Mouse (Mus musculus): ENCODE results near the gene Rnf20. TPM values are rescaled to one million over a fixed set of nuclear protein-coding genes. Genes with fewer than 3 reads are reported as not detected.
"Not testable (repeated sequence)": the region's sequence is repeated elsewhere in the genome, so short reads cannot be mapped to it uniquely, and the experiment has no call there.

The Rnf20 gene
- total RNA-seq, 2 experiments from 2014 or later: 77.1 to 86.5 TPM

DNA sequence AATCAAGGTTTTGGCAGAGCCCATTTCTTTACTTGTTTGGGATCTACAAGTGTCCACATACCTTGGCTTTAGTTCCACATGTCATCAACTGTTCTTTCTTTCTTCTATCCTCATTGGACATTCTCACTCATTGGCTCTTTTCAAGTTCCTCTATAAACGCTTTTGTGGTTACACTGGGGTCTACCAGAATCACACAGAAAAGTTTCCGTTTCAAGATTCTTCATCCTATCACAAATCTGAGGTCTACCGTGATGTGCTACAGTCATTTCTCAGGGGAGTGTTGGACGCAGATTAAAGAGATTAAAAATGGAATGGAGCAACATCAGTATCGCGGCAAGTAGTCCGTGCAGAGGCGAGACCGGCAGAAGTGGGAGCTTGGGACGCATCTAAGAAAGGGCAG is 14.9 kb upstream of the Rnf20 start:
- DNase-seq (ENCODE audit: low spot score in 2 of 2): no peak
- Histone ChIP-seq H3K27ac (no peak overlapping the region), H3K4me3 (no peak overlapping the region)
- no peak for TF ChIP-seq CTCF (conservative IDR thresholded peaks at IDR 0.05)

DNA sequence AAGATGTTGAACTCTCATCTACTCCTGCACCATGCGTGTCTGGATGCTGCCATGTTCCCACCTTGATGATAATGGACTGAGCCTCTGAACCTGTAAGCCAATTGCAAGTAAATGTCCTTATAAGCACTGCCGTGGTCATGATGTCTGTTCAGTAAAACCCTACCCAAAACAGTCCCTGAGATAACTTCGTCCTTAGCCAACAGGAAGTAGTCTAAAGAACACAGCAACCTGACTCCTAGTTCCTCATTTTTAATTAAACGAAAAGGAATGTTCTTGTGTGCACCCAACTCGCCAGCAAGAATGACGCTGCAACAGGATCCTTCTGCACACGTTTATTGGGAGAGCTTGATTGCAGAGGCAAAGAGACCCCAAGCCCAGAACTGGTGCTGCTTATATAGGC is 11.9 kb upstream of the Rnf20 start:
- H3K4me3 ChIP-seq; H3K27ac ChIP-seq; DNase-seq (ENCODE audit: low spot score in 2 of 2): not testable (repeated sequence)

DNA sequence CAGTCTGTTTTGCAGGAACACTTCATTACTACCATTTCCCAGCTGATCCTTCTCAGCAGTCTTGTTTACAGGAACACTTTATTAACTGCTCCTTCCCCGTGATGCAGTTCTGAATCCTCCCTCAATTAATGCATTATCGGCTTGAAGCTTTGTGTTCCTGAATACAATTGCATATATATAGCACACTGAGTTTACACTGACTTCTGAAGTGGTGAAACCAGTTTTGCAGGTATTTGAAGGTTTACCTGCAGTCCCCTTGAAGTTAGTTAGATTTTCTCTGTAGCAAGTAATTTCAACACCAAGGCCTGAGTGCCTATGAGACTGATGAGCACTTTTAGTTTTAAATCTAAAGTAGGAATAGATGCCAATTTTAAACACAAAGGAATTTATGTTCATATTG is 9.5 kb upstream of the Rnf20 start:
- DNase-seq (ENCODE audit: low spot score in 2 of 2): no peak
- Histone ChIP-seq H3K27ac (no peak overlapping the region), H3K4me3 (no peak overlapping the region)
- no peak for TF ChIP-seq CTCF (conservative IDR thresholded peaks at IDR 0.05)

DNA sequence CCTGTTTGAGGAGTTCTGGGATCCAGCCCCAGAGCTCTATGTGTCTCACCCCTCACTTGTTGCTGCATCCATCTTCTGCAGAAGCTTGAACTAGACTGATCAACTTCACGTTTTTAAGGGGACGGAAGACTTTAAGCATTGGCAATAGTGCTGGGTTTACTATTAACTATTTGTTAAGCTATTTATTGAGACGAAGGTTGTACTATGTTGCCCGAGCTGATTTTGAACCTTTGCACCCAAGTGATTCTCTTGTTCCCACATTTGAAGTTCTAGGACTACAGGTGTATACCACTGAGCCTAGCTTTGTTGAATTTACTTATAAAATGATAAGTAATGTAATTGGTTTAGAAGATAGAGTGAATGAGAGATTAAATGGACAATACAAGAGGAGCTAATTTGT is 7.9 kb upstream of the Rnf20 start:
- no peak for DNase-seq (ENCODE audit: low spot score in 2 of 2)
- H3K27ac ChIP-seq: no peak overlapping the region
- TF ChIP-seq CTCF (conservative IDR thresholded peaks at IDR 0.05): no peak
- no peak overlapping the region for H3K4me3 ChIP-seq

DNA sequence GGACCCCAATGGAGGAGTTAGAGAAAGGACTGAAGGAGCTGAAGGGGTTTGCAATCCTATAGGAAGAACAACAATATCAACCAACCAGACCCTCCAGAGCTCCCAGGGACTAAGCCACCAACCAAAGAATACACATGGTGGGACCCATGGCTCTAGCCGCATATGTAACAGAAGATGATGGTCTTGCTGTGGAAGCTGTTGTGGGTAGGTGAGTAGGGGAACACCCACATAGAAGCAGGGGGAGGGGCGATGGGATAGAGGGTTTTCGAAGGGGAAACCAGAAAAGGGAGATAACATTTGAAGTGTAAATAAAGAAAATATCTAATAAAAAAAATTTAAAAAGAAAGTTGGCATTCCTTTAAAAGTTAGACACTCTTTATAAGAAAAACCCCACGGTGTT is 6.8 kb upstream of the Rnf20 start:
- not testable (repeated sequence) for H3K4me3 ChIP-seq; H3K27ac ChIP-seq; DNase-seq (ENCODE audit: low spot score in 2 of 2)

DNA sequence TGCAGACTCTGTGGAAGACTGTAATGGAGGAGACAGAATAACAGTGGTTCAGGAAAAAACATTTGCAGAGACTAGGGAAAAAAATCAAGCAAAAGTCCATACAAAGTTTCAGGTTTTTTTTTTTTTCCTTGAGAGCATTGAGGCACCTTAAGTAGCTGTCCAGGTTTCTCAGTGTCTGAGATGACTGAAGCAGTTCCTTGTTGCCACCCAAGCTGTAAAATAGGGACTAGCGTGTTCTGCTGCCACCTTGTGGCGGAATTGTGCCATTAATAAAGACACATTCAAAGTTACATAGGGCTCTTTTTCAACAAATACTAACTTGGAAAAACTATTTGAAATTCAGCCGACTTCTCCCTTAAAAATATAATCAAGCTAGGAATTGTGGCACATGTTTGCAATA is 4.8 kb upstream of the Rnf20 start:
- DNase-seq (ENCODE audit: low spot score in 2 of 2): peak; percentile 79 to 85
- H3K4me3 ChIP-seq: no peak overlapping the region

DNA sequence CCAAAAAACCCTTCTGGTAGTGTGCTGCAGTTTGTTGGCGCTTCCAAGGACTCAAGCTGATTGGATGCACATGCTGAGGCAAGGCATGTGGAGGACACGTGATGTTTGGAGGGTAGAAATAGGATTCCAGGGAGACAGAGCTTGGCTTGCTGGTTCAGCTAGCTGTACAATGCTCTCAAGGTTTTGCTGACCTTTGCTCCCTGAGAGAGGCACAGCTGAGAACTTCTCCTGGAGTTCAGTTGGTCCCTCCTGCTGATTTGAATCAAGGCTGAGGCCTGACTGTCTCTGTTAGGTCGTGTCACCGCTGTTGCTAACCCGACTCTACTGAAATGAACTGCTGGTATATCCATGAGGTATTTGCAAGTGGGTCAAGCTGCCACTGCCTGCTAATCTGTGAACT is 2.9 kb upstream of the Rnf20 start:
- no peak for DNase-seq (ENCODE audit: low spot score in 2 of 2)
- no peak for TF ChIP-seq CTCF (conservative IDR thresholded peaks at IDR 0.05)
- H3K27ac ChIP-seq: no peak overlapping the region
- H3K4me3 ChIP-seq: no peak overlapping the region

More for the DNA sequence above, 4.8 kb upstream of the Rnf20 start:
- no peak overlapping the region for H3K27ac ChIP-seq
- TF ChIP-seq CTCF (conservative IDR thresholded peaks at IDR 0.05): peak; percentile 93

DNA sequence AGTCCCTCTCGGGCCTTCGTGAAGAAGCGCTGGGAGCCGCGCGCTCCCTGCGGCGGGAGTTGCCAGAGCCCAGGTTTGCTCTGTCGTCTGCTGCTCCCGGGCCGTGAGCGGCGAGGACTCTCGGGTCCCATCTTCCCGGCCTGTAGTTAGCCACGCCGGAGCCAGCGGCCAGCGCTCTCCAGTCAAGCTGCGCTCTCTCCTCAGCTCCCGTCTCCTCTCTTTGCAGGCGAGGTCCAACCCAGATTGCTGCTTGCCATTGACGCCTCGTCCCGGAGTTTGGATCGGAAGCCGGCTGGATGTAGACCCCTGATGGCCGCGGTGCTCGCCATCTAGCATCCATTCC is 304 bp downstream of the Rnf20 start:
- no peak for DNase-seq (ENCODE audit: low spot score in 2 of 2)
- peak overlapping the region; percentile 98 for H3K4me3 ChIP-seq
- 0 out of 2 replicates have a peak, but pooled peaks have one; percentile 2 for TF ChIP-seq CTCF (conservative IDR thresholded peaks at IDR 0.05)
- peak overlapping the region; percentile 82 for H3K27ac ChIP-seq

DNA sequence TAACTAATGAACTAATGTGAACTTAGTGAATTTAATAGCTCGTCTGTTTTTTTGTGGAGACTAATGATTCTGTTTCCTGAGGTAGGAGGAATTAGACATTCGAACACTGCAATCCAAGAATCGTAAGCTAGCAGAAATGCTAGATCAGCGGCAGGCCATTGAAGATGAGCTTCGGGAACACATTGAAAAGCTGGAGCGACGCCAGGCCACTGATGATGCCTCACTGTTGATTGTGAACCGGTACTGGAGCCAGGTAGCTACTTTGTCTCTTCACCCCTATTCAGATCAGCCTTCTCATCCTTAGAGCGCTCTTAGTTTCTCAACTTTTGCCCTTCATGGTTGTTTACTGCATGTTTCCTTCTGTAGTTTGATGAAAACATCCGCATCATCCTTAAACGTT is 6.0 kb downstream of the Rnf20 start:
- no peak for DNase-seq (ENCODE audit: low spot score in 2 of 2)
- no peak for TF ChIP-seq CTCF (conservative IDR thresholded peaks at IDR 0.05)
- Histone ChIP-seq H3K4me3 (no peak overlapping the region), H3K27ac (no peak overlapping the region)

DNA sequence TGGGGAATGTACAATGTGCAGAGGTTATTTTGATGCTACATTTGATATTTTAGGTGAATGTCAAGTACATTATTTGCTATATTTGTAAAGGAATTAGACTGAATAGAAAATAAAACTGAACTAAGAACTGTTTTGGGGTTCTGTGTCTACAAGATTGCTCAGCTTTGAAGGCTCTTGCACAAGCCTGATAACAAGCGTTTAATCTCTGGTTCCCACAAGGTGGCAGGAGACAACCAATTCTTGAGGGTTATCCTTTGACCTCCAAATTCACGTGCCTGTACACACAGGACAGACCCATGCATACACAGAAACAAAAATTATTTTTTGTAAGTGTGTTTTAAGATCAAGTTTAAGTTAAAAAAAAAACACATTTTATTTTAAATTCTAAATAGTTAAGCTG is 8.1 kb downstream of the Rnf20 start:
- peak; percentile 36 for TF ChIP-seq CTCF (conservative IDR thresholded peaks at IDR 0.05)
- H3K4me3 ChIP-seq: no peak overlapping the region

DNA sequence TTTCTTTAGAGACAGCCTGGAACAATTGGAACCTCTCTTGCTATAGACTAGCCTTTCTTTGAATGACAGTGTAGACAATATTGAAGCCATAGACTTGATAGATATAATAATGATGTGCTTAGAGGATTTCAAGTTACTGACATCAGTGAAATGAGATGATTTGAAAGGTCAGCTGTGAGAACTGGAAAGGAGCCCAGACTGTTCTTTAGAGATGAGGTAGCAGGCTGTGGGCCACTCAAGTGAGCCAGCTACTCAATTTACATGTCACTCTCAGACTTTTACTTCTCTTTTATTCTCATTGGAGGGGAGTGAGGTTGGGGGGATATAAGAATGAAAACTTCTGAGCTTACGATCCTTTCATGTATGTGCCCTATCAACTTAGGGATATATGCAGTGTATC is 27.6 kb downstream of the Rnf20 start:
- no peak overlapping the region for H3K4me3 ChIP-seq
- DNase-seq (ENCODE audit: low spot score in 2 of 2): no peak

More for the DNA sequence above, 8.1 kb downstream of the Rnf20 start:
- H3K27ac ChIP-seq: no peak overlapping the region
- DNase-seq (ENCODE audit: low spot score in 2 of 2): no peak

DNA sequence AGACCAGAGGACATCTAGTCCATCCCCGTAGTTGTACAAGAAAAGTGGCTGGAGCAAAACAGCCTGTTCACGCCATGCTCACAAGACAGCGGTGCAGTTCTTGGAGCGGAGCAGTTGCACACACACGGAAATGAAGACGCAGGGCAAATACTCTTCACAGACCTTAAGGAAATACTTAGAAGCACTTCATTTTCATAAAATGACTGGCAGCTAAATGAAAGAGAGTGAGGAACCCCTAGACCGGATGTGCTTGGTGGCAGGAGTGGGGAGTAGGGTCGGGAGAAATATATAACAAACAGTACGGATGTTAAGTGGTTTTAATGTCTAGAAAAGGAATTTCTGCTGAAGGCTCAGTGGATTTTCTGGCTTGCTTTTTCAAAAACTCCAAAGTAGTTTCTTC is 29.9 kb downstream of the Rnf20 start:
- Histone ChIP-seq H3K27ac (peak overlapping the region; percentile 64), H3K4me3 (no peak overlapping the region)
- no peak for TF ChIP-seq CTCF (conservative IDR thresholded peaks at IDR 0.05)
- no peak for DNase-seq (ENCODE audit: low spot score in 2 of 2)

More for the DNA sequence above, 27.6 kb downstream of the Rnf20 start:
- H3K27ac ChIP-seq: peak overlapping the region; percentile 28; the same call in 1 of the 2 replicates
- TF ChIP-seq CTCF (conservative IDR thresholded peaks at IDR 0.05): no peak

DNA sequence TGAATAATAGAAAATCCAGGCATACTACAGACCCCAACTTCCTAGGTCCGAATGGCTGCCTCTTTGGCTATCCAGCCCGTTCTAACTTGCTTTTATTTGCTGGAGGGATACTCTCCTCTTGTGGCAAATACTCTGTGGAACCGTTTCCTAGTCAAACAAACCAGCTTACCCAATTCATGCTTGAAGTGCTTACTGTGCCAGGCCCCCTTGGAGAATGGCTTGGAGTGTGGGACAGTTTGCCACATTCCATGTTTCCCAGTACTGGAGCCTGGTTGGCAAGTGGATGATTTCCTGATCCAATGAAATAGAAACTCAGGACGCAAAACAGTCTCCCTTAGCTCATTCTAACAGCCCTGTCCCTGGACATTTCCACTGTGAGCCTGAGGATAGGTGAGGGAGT is 30.4 kb downstream of the Rnf20 start:
- H3K4me3 ChIP-seq: no peak overlapping the region
- peak overlapping the region; percentile 64 for H3K27ac ChIP-seq
- TF ChIP-seq CTCF (conservative IDR thresholded peaks at IDR 0.05): no peak
- no peak for DNase-seq (ENCODE audit: low spot score in 2 of 2)

DNA sequence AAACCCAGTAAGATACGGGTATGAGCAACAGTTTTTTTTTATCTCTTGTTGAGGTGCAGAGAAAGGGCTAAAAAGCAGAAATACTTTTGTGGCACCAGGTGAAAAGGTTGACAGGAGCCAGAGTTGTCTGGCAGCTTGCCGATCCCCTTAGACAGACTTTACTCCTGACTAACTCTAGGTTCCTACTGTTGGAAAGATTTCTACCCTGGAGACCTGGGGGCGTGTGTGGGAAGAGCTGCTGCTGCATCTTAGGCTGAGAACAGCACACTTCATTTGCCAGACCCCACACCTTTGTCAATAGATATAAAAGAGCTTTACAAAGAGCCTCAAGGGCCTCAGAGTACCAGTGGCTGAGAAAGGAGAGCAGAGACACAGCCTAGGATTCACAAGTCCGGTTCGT is 33.0 kb downstream of the Rnf20 start:
- no peak for TF ChIP-seq CTCF (conservative IDR thresholded peaks at IDR 0.05)
- H3K4me3 ChIP-seq: no peak overlapping the region
- DNase-seq (ENCODE audit: low spot score in 2 of 2): no peak
- peak overlapping the region; percentile 64; the same call in 1 of the 2 replicates for H3K27ac ChIP-seq

DNA sequence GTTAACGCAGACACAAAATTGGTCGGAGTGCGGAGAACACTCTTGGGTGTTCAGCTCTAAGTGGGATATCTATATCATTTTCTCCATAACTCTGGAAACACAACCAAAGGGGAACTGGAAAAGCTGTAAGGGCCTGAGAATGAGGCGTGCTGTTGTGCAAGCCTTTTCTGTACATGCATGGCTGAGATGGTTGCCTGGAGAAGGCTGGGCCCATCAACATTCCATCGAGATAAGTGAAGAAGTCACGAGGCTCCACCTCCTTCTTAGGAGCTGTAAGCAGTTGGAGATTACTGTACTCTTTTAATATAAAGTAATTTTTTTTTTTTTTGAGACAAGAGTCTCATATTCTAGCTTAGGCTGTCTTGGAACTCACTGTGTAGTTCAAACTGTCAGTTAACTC is 44.3 kb downstream of the Rnf20 start:
- TF ChIP-seq CTCF (conservative IDR thresholded peaks at IDR 0.05): no peak
- Histone ChIP-seq H3K27ac (no peak overlapping the region), H3K4me3 (no peak overlapping the region)
- no peak for DNase-seq (ENCODE audit: low spot score in 2 of 2)
